Mouse (Mus musculus) ES-Bruce4 (cell line): Measurements from ENCODE around the gene Insc.

Experiments used
- CTCF ChIP-seq: IDR thresholded peaks from one replicate; pipeline ENCODE4 v1.8.1; 2011; ENCODE audit warnings: low read depth, low read length
- POLR2A ChIP-seq: IDR thresholded peaks from one replicate; pipeline ENCODE4 v1.8.1; 2011; ENCODE audit warnings: low read length; ENCODE audit not compliant: insufficient read depth

DNA sequence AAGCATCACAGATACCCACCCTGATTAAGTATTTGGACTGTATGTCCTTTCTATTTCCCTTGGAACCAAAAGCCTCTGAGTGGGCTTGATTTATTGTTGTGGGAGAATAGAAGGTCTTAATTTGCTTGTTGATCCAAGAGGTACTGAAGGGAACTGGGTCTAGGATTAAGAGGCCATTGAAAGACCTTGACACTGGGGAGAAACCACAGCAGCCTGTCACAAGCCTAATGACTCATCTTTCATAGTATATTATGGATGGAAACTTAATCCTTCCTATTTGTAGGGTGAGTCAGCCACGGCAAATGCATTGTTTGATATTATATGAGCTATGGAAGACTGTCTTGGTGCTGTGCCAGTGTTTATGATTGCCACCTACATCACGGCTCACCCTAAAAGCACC lies 33.1 kb upstream of the Insc start:
- TF ChIP-seq CTCF (no peak), POLR2A (no peak)
